Mouse (Mus musculus) hindbrain, embryonic 16.5 days (tissue): ENCODE measurements around the gene Msantd1. TPM values are rescaled to one million over a fixed set of nuclear protein-coding genes. Genes with fewer than 3 reads are reported as not detected.

Source experiments
- ATAC-seq: fragments of 200-750 bp; cut with Nextera tagmentation; 2 replicates; pipeline ENCODE4 v1.8.0; 2017; ENCODE audit warnings: moderate TSS enrichment, moderate library complexity
- H3K27ac ChIP-seq: fragments of 300-500 bp; sonication (generic); 2 replicates; pipeline ENCODE4 v1.5.1; 2014; ENCODE audit warnings: low read depth, mild to moderate bottlenecking, control low read depth, low read length, moderate library complexity
- H3K27me3 ChIP-seq: fragments of 300-500 bp; sonication (generic); replicated peaks from 2 replicates; pipeline ENCODE4 v1.6.1; 2014; ENCODE audit warnings: low read length; ENCODE audit not compliant: control insufficient read depth, insufficient read depth
- H3K36me3 ChIP-seq: fragments of 300-500 bp; sonication (generic); 2 replicates; pipeline ENCODE4 v1.6.1; 2014; ENCODE audit warnings: mild to moderate bottlenecking, low read length, moderate library complexity, mixed read lengths; ENCODE audit not compliant: control insufficient read depth, insufficient read depth
- H3K4me1 ChIP-seq: fragments of 300-500 bp; sonication (generic); 2 replicates; pipeline ENCODE4 v1.6.1; 2014; ENCODE audit warnings: low read depth, low read length; ENCODE audit not compliant: control insufficient read depth, insufficient read depth
- H3K4me2 ChIP-seq: fragments of 300-500 bp; sonication (generic); 2 replicates; pipeline ENCODE4 v1.6.1; 2014; ENCODE audit warnings: mild to moderate bottlenecking, low read length, control low read depth, moderate library complexity
- H3K4me3 ChIP-seq: fragments of 300-500 bp; sonication (generic); 2 replicates; pipeline ENCODE4 v1.5.1; 2014; ENCODE audit warnings: mild to moderate bottlenecking, low read length, control low read depth, moderate library complexity
- H3K9ac ChIP-seq: fragments of 300-500 bp; sonication (generic); 2 replicates; pipeline ENCODE4 v1.6.1; 2014; ENCODE audit warnings: low read depth, mild to moderate bottlenecking, control low read depth, low read length, moderate library complexity
- H3K9me3 ChIP-seq: fragments of 300-500 bp; sonication (generic); 2 replicates; pipeline ENCODE4 v1.6.1; 2014; ENCODE audit warnings: mild to moderate bottlenecking, low read length, moderate library complexity; ENCODE audit not compliant: control insufficient read depth
- WGBS: fragments of 180-500 bp; shearing (Covaris S2); extraction: QIAGEN DNeasy Blood & Tissue Kit; methylation state at CpG from one replicate; pipeline ENCODE4 v1.1.7; 2014; 5-methylcytosine and 5-hydroxymethylcytosine counted together
- polyA plus RNA-seq: library from polyadenylated mRNA; unstranded; fragments of >200 nt; fragmentation: Nextera tagmentation; extraction: Ambion mirVana; gene quantifications from 2 replicates; pipeline ENCODE4 v1.2.1, GENCODE M21; 2015

The Msantd1 gene
- polyA plus RNA-seq, 1 experiment from 2014 or later: 6.1 TPM

- Histone ChIP-seq H3K4me2 (no peak overlapping the region), H3K4me3 (no peak overlapping the region), H3K27me3 (no peaks in the 10 kb centered on the region), H3K36me3 (no peaks in the 10 kb centered on the region), H3K27ac (no peak overlapping the region), H3K9me3 (no peaks in the 10 kb centered on the region), H3K9ac (no peak overlapping the region), H3K4me1 (peaks cover 30% of the 10 kb centered on the region)
- ATAC-seq: no peak
- WGBS: 78% methylated on average over 7 of the region's 7 CpGs
These were observed 48.3 kb downstream of the Msantd1 start for GRCm38 (mm10) chr5:34956151-34956550.

DNA sequence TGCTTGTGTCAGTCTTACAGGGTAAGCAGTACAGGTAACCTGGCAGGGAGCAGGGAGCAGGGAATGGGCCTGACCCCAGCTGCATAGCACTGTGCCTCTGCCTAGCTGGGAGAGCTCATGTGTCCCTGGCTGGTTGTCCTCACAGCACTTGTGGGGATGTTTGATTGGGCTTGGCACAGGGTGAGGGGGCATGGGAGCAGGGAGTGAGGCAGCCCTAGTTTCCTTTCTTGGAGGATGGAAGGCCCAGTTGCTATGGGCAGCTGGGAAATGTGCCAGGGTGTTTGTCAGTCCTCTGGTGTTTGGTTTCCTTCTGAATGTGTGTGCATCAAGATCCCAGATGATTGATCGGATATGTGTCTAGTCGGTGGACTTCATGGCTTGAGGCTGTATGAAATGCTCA, 49.2 kb downstream of the Msantd1 start:
- Histone ChIP-seq H3K4me1 (peaks cover 27% of the 10 kb centered on the region), H3K9me3 (no peaks in the 10 kb centered on the region), H3K36me3 (no peaks in the 10 kb centered on the region), H3K27ac (peak overlapping the region; percentile 5; the same call in 1 of the 2 replicates), H3K9ac (no peak overlapping the region), H3K4me3 (no peak overlapping the region), H3K4me2 (no peak overlapping the region), H3K27me3 (no peaks in the 10 kb centered on the region)
- ATAC-seq: peak; percentile 86
- WGBS: 49% methylated on average over 2 of the region's 2 CpGs

GRCm38 (mm10) chr5:34960021-34960420, 52.2 kb downstream of the Msantd1 start:
- WGBS: 70% methylated on average over 1 of the region's 1 CpGs
- ATAC-seq: no peak
- H3K27ac ChIP-seq: no peak overlapping the region

GRCm38 (mm10) chr5:34965531-34965930, 57.7 kb downstream of the Msantd1 start:
- Histone ChIP-seq H3K27ac (no peak overlapping the region), H3K4me1 (no peaks in the 10 kb centered on the region), H3K36me3 (peaks cover 7% of the 10 kb centered on the region; the same call in 1 of the 2 replicates), H3K9me3 (no peaks in the 10 kb centered on the region), H3K4me2 (no peak overlapping the region), H3K9ac (no peak overlapping the region), H3K27me3 (no peaks in the 10 kb centered on the region), H3K4me3 (no peak overlapping the region)
- 91% methylated on average over 12 of the region's 12 CpGs for WGBS
- no peak for ATAC-seq

More at GRCm38 (mm10) chr5:34960021-34960420, 52.2 kb downstream of the Msantd1 start:
- Histone ChIP-seq H3K9ac (no peak overlapping the region), H3K36me3 (0 out of 2 replicates have a peak, but pooled peaks cover 2% of the 10 kb centered on the region), H3K4me2 (no peak overlapping the region), H3K9me3 (no peaks in the 10 kb centered on the region), H3K27me3 (no peaks in the 10 kb centered on the region), H3K4me1 (peaks cover 23% of the 10 kb centered on the region), H3K4me3 (no peak overlapping the region)

- no peaks in the 10 kb centered on the region for H3K27me3 ChIP-seq
- H3K36me3 ChIP-seq: peaks cover 7% of the 10 kb centered on the region; the same call in 1 of the 2 replicates
- 78% methylated on average over 5 of the region's 5 CpGs for WGBS
- no peak overlapping the region for H3K9ac ChIP-seq
- no peak for ATAC-seq
- no peaks in the 10 kb centered on the region for H3K4me1 ChIP-seq
- no peaks in the 10 kb centered on the region for H3K9me3 ChIP-seq
- H3K27ac ChIP-seq: no peak overlapping the region
- H3K4me2 ChIP-seq: no peak overlapping the region
- no peak overlapping the region for H3K4me3 ChIP-seq
These were observed 60.6 kb downstream of the Msantd1 start for GRCm38 (mm10) chr5:34968386-34968785.

- H3K27ac ChIP-seq: no peak overlapping the region
- H3K9ac ChIP-seq: no peak overlapping the region
- no peaks in the 10 kb centered on the region for H3K9me3 ChIP-seq
- no peak overlapping the region for H3K4me3 ChIP-seq
- no peaks in the 10 kb centered on the region for H3K4me1 ChIP-seq
- no peak overlapping the region for H3K4me2 ChIP-seq
- 96% methylated on average over 3 of the region's 3 CpGs for WGBS
- H3K27me3 ChIP-seq: no peaks in the 10 kb centered on the region
- no peak for ATAC-seq
- H3K36me3 ChIP-seq: peaks cover 11% of the 10 kb centered on the region
These were observed 64.7 kb downstream of the Msantd1 start for GRCm38 (mm10) chr5:34972471-34972870.

Other genes starting within 250 kb of the Msantd1 start
- 20.4 and 21.2 TPM in 2 replicates for gene Nop14, start 247.9 kb upstream of the Msantd1 start, polyA plus RNA-seq
- gene Grk4, start 247.6 kb upstream of the Msantd1 start, polyA plus RNA-seq: 3.1 and 3.5 TPM in 2 replicates
- 11.9 and 12.1 TPM in 2 replicates for gene Htt, start 146.3 kb upstream of the Msantd1 start, polyA plus RNA-seq
- 40.3 and 41.1 TPM in 2 replicates for gene Rgs12, start 41.4 kb downstream of the Msantd1 start, polyA plus RNA-seq
- gene Hgfac, start 133.5 kb downstream of the Msantd1 start, polyA plus RNA-seq: 0.35 and 0.45 TPM in 2 replicates
- 12.0 and 12.5 TPM in 2 replicates for gene Dok7, start 148.8 kb downstream of the Msantd1 start, polyA plus RNA-seq
- gene Lrpap1, start 197.8 kb downstream of the Msantd1 start, polyA plus RNA-seq: 153 and 186 TPM in 2 replicates